Mouse (Mus musculus): ENCODE results near the gene Dpyd. TPM values are rescaled to one million over a fixed set of nuclear protein-coding genes. Genes with fewer than 3 reads are reported as not detected.

Gene Dpyd
- total RNA-seq (2021) = 10 to 100 TPM; 23.2 to 23.5 TPM
- long read RNA-seq, full-length matches to known transcripts = 3 of 8 reads
- long read RNA-seq, partial matches to known transcripts = 4 of 8 reads
- long read RNA-seq, other reads (novel, unspliced or antisense) = 1 of 8 reads

GRCm38 (mm10) chr3:118561554-118562310, at the start of gene Dpyd:
Dpyd (plus strand) TSS chr3:118562129.
- peak; percentile 71 to 78 for DNase-seq (ENCODE audit: low spot score in 2 of 2)

DNA sequence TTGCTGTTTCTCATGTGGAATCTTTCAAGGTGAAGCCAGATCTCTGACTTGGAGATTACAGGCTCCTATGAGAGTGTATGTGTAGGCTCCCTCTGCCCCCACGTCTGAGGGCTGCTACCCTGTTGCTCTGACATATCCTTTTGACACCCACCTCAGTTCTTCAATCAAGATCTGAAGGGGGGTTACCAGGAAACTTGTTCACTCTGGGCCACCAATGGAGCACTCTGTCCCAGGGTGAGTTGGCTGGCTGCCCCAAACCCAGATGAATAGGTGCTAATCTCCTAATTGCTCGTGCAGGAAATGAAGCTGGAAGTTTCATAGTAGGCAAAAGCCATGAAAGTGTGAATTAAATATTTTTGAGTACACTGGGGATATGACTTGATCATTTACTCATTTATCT, 24.3 kb upstream of the Dpyd start:
- no peak for DNase-seq (ENCODE audit: low spot score in 2 of 2)

- no peak for DNase-seq (ENCODE audit: low spot score in 2 of 2)
These were observed 20.2 kb upstream of the Dpyd start for GRCm38 (mm10) chr3:118541766-118542165.

GRCm38 (mm10) chr3:118547551-118548210, 14.2 kb upstream of the Dpyd start:
- no peak for DNase-seq (ENCODE audit: low spot score in 2 of 2)

- DNase-seq (ENCODE audit: low spot score in 2 of 2) = no peak
These were observed 4.3 kb upstream of the Dpyd start for GRCm38 (mm10) chr3:118557605-118558004.

DNA sequence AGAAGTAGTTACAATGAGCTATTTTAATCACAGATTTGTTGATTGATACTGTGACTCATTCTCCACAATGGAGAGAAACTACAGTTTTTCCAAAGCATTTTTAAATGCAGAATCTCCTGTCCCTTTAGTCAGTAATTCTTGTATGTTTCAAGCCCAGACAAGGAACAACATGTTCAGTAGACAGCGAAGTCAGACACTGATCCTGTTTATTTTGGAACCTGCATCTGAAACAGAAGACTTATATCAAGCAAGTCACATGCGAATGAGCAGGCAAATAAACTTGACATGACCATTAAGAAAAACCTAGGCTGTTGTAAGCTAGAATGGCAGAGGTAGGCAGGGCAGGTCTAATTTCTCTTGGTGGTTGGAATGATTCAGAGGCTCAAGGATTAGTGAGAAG, 2.0 kb upstream of the Dpyd start:
- no peak for DNase-seq (ENCODE audit: low spot score in 2 of 2)

DNA sequence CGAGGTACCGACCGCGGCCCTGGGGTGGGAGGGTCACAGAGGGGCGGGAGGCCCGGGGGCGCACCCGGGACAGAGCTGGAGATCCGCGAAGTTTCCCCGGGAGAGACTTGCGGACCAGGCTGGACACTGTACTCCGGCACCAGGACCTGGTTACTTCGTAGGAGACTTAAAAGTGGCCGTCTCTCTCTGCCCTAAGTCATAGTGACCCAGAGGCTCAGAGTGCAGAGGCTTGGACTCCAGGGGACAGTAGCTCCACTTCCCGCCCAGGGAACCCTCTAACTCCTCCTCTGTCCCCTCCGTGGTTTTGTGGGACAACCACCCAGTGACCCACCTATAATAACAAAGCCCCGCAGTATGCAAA, 362 bp downstream of the Dpyd start:
- no peak for DNase-seq (ENCODE audit: low spot score in 2 of 2)

- DNase-seq (ENCODE audit: low spot score in 2 of 2) = no peak
These were observed 4.8 kb downstream of the Dpyd start for GRCm38 (mm10) chr3:118566779-118567178.

- no peak for DNase-seq (ENCODE audit: low spot score in 2 of 2)
These were observed 8.3 kb downstream of the Dpyd start for GRCm38 (mm10) chr3:118570197-118570596.

DNA sequence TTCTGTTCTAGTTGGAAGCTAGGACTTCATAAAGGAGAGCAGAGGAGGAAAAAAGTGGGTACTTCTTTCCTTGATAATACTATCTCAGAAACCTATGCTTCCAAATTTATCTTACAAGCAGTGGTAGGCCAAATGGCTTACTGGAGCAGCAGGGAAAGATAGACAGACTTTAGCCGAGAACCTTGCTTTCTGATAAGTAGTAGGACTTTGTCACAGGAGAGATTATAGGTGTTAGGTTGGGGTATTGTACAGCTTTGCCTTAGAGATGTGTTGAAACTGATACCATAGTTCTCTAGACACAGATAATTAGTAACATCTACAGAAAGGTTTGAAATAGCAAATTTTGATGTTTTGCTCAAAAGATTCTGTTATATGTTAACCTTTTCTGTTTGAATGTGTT, 28.6 kb downstream of the Dpyd start:
- DNase-seq (ENCODE audit: low spot score in 2 of 2) = no peak

- no peak for DNase-seq (ENCODE audit: low spot score in 2 of 2)
These were observed 32.9 kb downstream of the Dpyd start for GRCm38 (mm10) chr3:118594864-118595263.

DNA sequence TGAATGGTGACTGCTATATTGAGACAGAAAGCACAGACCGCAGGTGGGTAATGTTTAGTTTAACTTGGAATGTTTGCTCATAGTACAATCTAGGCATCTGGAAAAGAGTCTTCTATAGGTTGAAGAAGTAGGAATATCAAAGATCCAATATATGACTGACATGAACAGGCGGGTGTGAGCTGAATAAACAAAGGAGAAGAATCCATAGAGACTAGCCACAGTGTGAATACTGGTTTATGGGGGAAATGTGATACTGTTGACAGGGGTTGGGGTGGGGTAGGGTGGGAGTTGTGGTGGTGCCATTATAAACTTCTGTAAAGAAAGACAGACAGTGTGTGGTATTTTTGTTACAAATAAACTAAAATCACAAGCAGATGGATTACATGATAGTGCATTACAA, 33.8 kb downstream of the Dpyd start:
- DNase-seq (ENCODE audit: low spot score in 2 of 2) = no peak

- DNase-seq (ENCODE audit: low spot score in 2 of 2) = no peak
These were observed 40.0 kb downstream of the Dpyd start for GRCm38 (mm10) chr3:118601689-118602640.

DNA sequence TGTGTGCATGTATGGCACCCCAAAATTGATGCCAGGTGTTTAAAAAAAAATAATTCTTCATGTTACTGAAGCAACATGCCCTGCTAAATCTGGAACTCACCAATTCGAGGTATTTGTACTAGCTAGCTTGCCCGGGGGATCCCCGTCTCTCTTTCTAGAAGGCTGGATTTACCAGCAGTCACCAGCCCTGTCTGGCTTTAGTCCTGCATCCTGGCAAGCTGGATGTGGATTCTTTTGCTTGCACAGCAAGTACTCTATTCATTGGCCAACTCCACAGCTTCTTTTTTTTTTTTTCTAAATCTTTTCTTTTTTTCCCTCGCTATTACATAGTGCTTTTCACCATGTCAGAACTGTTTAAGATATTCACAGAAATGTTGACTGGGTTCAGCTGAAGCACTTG, 46.8 kb downstream of the Dpyd start:
- peak; percentile 27 to 28 for DNase-seq (ENCODE audit: low spot score in 2 of 2)

DNA sequence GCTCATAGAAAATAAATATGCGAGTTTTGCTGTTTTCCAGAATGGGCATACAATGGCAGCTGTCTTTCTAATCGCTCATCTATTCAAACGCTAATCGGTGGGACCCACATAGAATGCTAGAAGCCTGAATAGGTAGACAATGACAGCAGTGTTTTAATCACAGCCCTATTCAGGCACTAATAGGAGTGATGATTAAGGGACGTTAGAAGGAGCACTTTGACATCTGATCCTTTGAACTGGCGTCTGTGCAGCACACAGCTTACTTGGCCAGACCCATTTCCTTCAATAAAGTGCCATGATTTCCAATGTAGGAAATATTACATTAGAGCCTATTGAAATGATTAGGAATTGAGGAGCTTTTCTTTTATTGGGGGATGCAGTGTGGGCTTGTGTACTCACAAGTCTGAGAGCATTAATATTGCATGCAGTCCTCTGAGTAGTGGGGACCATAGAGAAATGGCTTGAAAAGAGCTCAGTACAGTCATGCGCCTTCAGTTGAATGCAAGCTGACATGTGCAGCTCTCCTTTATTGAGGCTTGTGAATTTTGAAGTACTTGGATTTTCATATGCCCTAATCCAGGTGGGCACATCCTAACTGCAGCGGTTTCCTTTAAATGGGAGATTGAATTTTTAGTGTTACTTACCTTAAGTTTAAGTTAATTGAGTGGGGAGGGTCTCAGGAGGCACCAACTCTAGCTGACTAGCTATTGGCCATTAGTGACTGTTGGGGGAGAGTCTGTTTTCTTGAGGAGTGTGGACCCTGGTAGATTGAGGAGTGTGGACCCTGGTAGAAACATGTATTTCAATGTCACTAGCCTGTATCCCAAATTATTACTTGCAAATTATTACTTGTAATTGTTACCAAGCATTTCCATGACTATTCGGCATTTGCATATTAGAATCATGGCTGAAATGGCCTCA, 64.8 kb downstream of the Dpyd start:
- no peak for DNase-seq (ENCODE audit: low spot score in 2 of 2)

DNA sequence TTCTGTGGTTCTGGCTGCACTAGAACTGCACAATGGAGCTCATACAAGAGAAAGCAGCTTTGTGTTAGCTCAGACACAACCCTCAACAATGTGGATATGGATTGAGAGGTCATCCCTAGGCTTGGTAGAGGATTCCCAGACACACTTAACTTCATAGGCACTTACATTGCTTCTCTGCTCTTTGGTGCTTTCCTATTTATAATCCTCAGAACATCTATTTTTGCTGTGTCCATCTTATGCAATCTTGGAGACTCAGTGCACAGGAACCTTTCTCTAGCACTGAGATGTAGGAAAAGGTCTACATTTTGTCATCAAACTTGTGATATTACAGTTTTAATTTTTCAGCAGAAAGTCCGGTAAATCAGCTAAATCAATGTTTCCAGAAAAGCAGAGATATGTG, 67.8 kb downstream of the Dpyd start:
- no peak for DNase-seq (ENCODE audit: low spot score in 2 of 2)

DNA sequence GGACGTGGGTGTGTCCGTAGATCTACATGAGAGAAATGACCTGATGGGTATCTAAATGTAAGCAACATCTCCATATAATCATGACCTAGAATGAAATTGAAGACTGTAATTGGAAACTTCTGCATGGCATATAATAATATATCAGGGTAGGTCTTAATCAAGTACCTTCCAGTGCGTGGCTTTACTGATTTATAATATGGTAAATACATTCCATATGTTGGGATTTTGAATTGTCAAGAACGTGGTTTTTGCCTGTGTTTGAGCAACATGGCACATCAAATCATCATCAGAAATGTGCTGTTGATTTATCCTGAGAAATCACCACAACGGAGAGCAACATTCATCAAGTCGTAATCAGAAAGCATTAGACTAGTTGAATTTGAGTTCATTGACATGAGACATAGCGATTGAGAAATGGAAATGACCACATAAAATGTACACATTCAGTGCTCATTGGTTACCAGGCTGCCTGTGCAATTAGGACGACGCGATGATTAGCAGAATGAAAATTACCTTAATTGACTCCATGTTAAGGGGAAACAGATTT, 84.2 kb downstream of the Dpyd start:
- DNase-seq (ENCODE audit: low spot score in 2 of 2) = no peak

DNA sequence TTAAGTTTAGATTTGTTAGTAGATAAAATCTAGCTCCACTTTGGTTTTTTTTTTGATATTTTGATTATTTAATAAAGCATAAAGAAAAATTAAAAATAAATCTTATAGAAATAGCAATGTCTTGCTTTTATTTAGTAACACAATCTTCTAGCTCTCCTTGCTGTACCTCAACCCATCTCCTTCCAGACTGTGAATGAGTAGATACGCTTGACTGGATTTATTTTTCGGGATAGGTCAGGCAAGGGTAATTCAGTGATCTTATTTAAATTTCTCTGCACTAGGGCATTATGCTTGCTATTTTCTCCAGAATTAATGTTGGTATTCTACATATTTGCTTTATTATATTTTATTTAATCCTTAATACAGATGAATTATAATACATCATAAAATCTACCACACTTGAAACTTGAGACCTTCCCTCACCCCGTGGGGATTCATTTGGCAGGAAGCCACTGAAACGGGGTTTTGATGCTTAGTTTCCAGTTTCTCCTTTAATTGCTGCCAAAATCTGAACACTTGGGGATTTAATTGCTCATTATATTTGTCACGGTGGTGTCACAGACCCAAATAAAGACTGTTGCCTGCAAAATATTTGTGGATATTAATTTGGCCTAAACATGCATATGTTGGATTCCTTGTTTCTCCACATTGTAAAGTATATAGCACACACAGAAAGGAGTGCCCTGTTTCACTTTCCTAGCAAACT, 102.2 kb downstream of the Dpyd start:
- DNase-seq (ENCODE audit: low spot score in 2 of 2) = no peak

GRCm38 (mm10) chr3:118674121-118674745, 112.3 kb downstream of the Dpyd start:
- no peak for DNase-seq (ENCODE audit: low spot score in 2 of 2)

Measured in layer of hippocampus, postnatal 10 days (tissue).